Mouse (Mus musculus): Measurements from ENCODE around the gene Nxn. TPM values are rescaled to one million over a fixed set of nuclear protein-coding genes. Genes with fewer than 3 reads are reported as not detected.
"Not testable (repeated sequence)": the region's sequence is repeated elsewhere in the genome, so short reads cannot be mapped to it uniquely, and the experiment has no call there.

Gene Nxn
- total RNA-seq, 2 experiments from 2014 or later: 10.1 to 12.2 TPM

GRCm38 (mm10) chr11:76247239-76247638 lies 151.7 kb downstream of the Nxn start:
- intact Hi-C loops (cut with DNase I): no loop called here
- DNase-seq (ENCODE audit: low spot score in 2 of 2): no peak

GRCm38 (mm10) chr11:76246439-76246838 lies 152.5 kb downstream of the Nxn start:
- DNase-seq (ENCODE audit: low spot score in 2 of 2): no peak
- intact Hi-C loops (cut with DNase I): no loop called here

- no peak for DNase-seq (ENCODE audit: low spot score in 2 of 2)
- intact Hi-C loops (cut with DNase I): no loop called here
Observed at GRCm38 (mm10) chr11:76243811-76244546, 155.0 kb downstream of the Nxn start.

- intact Hi-C loops (cut with DNase I): no loop called here
Observed at GRCm38 (mm10) chr11:76242901-76243810, 155.8 kb downstream of the Nxn start, which contains the start of the genes Mrm3 and Glod4. Gene Mrm3 (plus strand): TSS chr11:76243715. Gene Glod4 (minus strand): TSS chr11:76243725.

GRCm38 (mm10) chr11:76239750-76240149 lies 159.2 kb downstream of the Nxn start:
- intact Hi-C loops (cut with DNase I): no loop called here
- DNase-seq (ENCODE audit: low spot score in 2 of 2): no peak

More at GRCm38 (mm10) chr11:76242901-76243810, 155.8 kb downstream of the Nxn start, which contains the start of the genes Mrm3 and Glod4:
- DNase-seq (ENCODE audit: low spot score in 2 of 2): peak; percentile 90 to 93

GRCm38 (mm10) chr11:76236136-76236535 lies 162.8 kb downstream of the Nxn start:
- intact Hi-C loops (cut with DNase I): no loop called here
- DNase-seq (ENCODE audit: low spot score in 2 of 2): no peak

- intact Hi-C loops (cut with DNase I): no loop called here
- DNase-seq (ENCODE audit: low spot score in 2 of 2): no peak
Observed at GRCm38 (mm10) chr11:76225051-76225450, 173.9 kb downstream of the Nxn start.

- intact Hi-C loops (cut with DNase I): no loop called here
- DNase-seq (ENCODE audit: low spot score in 2 of 2): no peak
Observed at GRCm38 (mm10) chr11:76224631-76225030, 174.3 kb downstream of the Nxn start.

- peak; percentile 97 for DNase-seq (ENCODE audit: low spot score in 2 of 2)
- intact Hi-C loops (cut with DNase I): no loop called here
Observed at GRCm38 (mm10) chr11:76217390-76217800, 181.5 kb downstream of the Nxn start, which contains the start of the genes Dbil5 and Gemin4. Gene Dbil5 (plus strand): TSS chr11:76217608. Gene Gemin4 (minus strand): TSS chr11:76217664.

GRCm38 (mm10) chr11:76216681-76217389 lies 182.1 kb downstream of the Nxn start:
- peak; percentile 31 for DNase-seq (ENCODE audit: low spot score in 2 of 2)
- intact Hi-C loops (cut with DNase I): no loop called here

- no peak for DNase-seq (ENCODE audit: low spot score in 2 of 2)
- intact Hi-C loops (cut with DNase I): no loop called here
Observed at GRCm38 (mm10) chr11:76216049-76216540, 182.8 kb downstream of the Nxn start.

GRCm38 (mm10) chr11:76215011-76215410 lies 183.9 kb downstream of the Nxn start:
- intact Hi-C loops (cut with DNase I): no loop called here
- no peak for DNase-seq (ENCODE audit: low spot score in 2 of 2)

GRCm38 (mm10) chr11:76213841-76214240 lies 185.1 kb downstream of the Nxn start:
- intact Hi-C loops (cut with DNase I): no loop called here
- no peak for DNase-seq (ENCODE audit: low spot score in 2 of 2)

- not testable (repeated sequence) for DNase-seq (ENCODE audit: low spot score in 2 of 2)
Observed at GRCm38 (mm10) chr11:76211595-76211994, 187.3 kb downstream of the Nxn start.

GRCm38 (mm10) chr11:76210228-76210985 lies 188.5 kb downstream of the Nxn start:
- DNase-seq (ENCODE audit: low spot score in 2 of 2): peak in 1 of 2 experiments; percentile 40
- intact Hi-C loops (cut with DNase I): no loop called here

More at GRCm38 (mm10) chr11:76211595-76211994, 187.3 kb downstream of the Nxn start:
- intact Hi-C loops (cut with DNase I): not testable (repeated sequence)

Measured in left cerebral cortex, postnatal 14 days (tissue).